Mouse (Mus musculus) lung, adult 2 months (tissue): ENCODE measurements around the gene Pts. TPM values are rescaled to one million over a fixed set of nuclear protein-coding genes. Genes with fewer than 3 reads are reported as not detected.

Source experiments
- DNase-seq: peaks from one replicate; pipeline ENCODE4 v3.0.0; 2022
- H3K4me1 ChIP-seq: fragments of 200-500 bp; 2 replicates; pipeline ENCODE4 v1.6.1; 2011; ENCODE audit warnings: low read length; ENCODE audit not compliant: control insufficient read depth, insufficient read depth
- H3K4me3 ChIP-seq: fragments of 200-500 bp; replicated peaks from 2 replicates; pipeline ENCODE3; 2011; ENCODE audit warnings: low read depth, mild to moderate bottlenecking, control low read depth, low read length; ENCODE audit errors: extremely low read depth
- CTCF ChIP-seq: fragments of 200-500 bp; IDR thresholded peaks from 2 replicates; pipeline ENCODE4 v1.5.1; 2011; ENCODE audit warnings: mild to moderate bottlenecking, low read length, control low read depth; ENCODE audit not compliant: insufficient read depth
- POLR2A ChIP-seq: fragments of 200-500 bp; IDR thresholded peaks from 2 replicates; pipeline ENCODE4 v1.6.1; 2011; ENCODE audit warnings: low read depth, mild to moderate bottlenecking, control low read depth, low read length, borderline replicate concordance; ENCODE audit errors: extremely low read depth
- WGBS: fragments of 180-500 bp; shearing (Covaris S2); methylation state at CpG from one replicate; pipeline ENCODE4 v1.1.7; 2018; 5-methylcytosine and 5-hydroxymethylcytosine counted together
- polyA plus RNA-seq: library from polyadenylated mRNA; depleted of rRNA; stranded (reverse); fragments of >200 nt; gene quantifications from 2 replicates; pipeline ENCODE4 v1.2.3, GENCODE M21; 2012

Pts gene
- polyA plus RNA-seq, 1 experiment = 33.1 TPM

DNA sequence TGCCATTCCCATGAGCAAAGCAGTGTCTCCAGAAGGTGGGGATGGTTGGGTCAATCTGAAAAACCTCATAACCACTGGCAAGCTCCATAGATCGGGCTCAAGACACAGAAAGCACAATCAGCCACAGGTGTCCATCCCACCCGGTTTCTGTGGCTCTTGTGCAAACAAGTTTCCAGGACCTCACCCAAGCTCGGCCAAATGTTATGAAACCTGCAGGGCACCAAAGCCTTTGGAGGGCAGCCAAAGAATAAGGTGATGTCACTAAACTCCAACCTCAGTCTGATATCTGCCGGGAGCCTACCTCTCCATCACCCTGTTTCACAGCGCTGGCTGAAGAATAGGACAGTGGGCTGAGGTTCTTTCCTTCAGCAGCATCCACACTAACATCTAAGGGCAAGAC, 7.4 kb upstream of the Pts start:
- 55% methylated on average over 5 of the region's 5 CpGs for WGBS
- DNase-seq = no peak
- Histone ChIP-seq H3K4me3 (no peak overlapping the region), H3K4me1 (no peaks in the 10 kb centered on the region)
- no peak for TF ChIP-seq POLR2A
- no peak for TF ChIP-seq CTCF

DNA sequence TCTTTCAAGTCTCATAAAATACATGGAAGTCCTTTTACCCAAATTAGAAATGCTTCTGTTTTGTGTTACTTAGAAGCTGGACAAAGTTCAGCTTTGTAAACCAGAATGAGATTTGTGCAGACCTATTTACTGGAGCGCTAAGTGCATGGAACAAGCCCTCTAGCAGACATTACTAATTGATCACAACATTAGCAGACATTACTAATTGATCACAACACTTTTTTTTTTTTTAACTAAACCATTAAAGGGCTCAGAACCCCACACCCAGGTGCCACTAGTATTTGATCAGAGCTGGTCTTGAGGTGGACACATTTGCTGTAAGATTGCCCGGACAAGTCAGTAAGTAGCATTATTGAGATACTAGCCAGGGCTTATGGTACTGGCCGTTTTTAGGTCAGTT, 5.3 kb upstream of the Pts start:
- TF ChIP-seq CTCF (no peak), POLR2A (no peak)
- DNase-seq = no peak
- 71% methylated on average over 3 of the region's 3 CpGs for WGBS
- Histone ChIP-seq H3K4me3 (no peak overlapping the region), H3K4me1 (no peaks in the 10 kb centered on the region)

DNA sequence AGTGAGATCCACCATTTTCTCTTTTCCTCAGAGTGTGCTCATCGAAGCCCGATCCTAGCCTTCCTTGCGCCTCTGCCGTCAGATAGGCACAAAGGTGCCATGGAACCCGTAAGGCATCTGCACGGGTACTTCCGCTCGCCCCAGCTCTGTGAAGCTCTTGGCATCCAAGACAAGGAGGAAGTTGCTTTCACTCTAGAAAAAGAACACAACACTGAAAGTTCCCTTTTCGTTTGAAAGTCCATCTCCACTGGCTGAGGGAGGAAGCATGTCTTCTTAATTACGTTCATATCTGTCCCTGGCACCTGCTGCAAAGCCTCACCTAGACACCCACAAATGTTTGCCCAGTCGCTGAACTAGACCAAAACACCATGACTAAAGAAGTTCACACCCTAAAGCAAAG, 4.8 kb upstream of the Pts start:
- no peak for DNase-seq
- Histone ChIP-seq H3K4me3 (no peak overlapping the region), H3K4me1 (no peaks in the 10 kb centered on the region)
- 63% methylated on average over 11 of the region's 11 CpGs for WGBS
- TF ChIP-seq POLR2A (no peak), CTCF (no peak)

- no peak for TF ChIP-seq POLR2A
- no peak for TF ChIP-seq CTCF
- Histone ChIP-seq H3K4me1 (peaks cover 4% of the 10 kb centered on the region; the same call in 1 of the 2 replicates), H3K4me3 (no peak overlapping the region)
- 16% methylated on average over 2 of the region's 2 CpGs for WGBS
- DNase-seq = no peak
These were observed 2.4 kb upstream of the Pts start for GRCm38 (mm10) chr9:50530890-50531289.

DNA sequence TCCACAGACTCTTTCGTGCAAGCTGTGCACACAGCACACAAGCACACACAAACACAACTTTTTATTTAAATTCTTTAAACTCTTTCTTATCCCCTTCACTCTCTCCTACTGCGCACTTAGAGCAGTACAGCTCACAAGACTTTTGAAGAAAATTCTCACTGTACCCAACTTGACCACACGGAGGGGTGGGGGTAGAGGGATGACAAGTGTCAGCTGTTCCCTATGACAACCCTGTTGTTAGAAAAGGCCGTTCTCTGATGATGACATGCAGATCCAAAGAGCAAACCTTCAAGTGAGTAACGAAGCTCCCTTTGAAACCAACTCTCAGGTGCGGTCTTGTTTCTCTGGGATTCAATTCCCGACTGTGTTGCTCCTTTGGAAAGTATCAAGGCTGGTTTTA, 664 bp downstream of the Pts start:
- peak overlapping the region; percentile 99 for H3K4me3 ChIP-seq
- DNase-seq = no peak
- H3K4me1 ChIP-seq = peaks cover 4% of the 10 kb centered on the region; the same call in 1 of the 2 replicates
- TF ChIP-seq POLR2A (no peak), CTCF (no peak)
- WGBS = 27% methylated on average over 7 of the region's 7 CpGs

- DNase-seq = no peak
- TF ChIP-seq CTCF (no peak), POLR2A (no peak)
- 81% methylated on average over 5 of the region's 5 CpGs for WGBS
- Histone ChIP-seq H3K4me3 (no peak overlapping the region), H3K4me1 (peaks cover 4% of the 10 kb centered on the region; the same call in 1 of the 2 replicates)
These were observed 2.9 kb downstream of the Pts start for GRCm38 (mm10) chr9:50525585-50525984.

GRCm38 (mm10) chr9:50524936-50525335, 3.6 kb downstream of the Pts start:
- TF ChIP-seq CTCF (no peak), POLR2A (no peak)
- no peak for DNase-seq
- 84% methylated on average over 5 of the region's 5 CpGs for WGBS
- H3K4me3 ChIP-seq = no peak overlapping the region
- H3K4me1 ChIP-seq = peaks cover 4% of the 10 kb centered on the region; the same call in 1 of the 2 replicates

- DNase-seq = no peak
- Histone ChIP-seq H3K4me3 (no peak overlapping the region), H3K4me1 (peaks cover under 1% of the 10 kb centered on the region; the same call in 1 of the 2 replicates)
- 69% methylated on average over 5 of the region's 5 CpGs for whole genome bisulfite sequencing
- no peak for TF ChIP-seq POLR2A
- TF ChIP-seq CTCF = no peak
These were observed 6.0 kb downstream of the Pts start for GRCm38 (mm10) chr9:50522574-50522973.

DNA sequence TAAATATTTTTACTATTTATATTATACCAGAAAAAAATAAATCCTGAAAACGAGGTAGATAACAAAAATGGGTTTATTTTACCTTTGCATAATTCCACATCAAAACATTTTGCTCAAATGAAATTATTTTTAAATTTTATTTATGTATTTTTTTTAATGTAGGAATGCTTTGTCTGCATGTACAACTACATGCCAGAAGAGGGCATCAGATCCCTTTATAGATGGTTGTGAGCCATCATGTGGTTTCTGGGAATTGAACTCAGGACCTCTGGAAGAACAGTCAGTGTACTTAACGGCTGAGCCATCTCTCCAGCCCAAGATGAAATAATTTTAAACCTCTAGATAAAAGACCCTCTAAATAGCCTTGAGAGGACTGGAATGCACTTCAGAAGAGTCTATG, 7.0 kb downstream of the Pts start:
- TF ChIP-seq POLR2A (no peak), CTCF (no peak)
- Histone ChIP-seq H3K4me1 (no peaks in the 10 kb centered on the region), H3K4me3 (no peak overlapping the region)
- DNase-seq = no peak
- 42% methylated on average over 2 of the region's 2 CpGs for WGBS

DNA sequence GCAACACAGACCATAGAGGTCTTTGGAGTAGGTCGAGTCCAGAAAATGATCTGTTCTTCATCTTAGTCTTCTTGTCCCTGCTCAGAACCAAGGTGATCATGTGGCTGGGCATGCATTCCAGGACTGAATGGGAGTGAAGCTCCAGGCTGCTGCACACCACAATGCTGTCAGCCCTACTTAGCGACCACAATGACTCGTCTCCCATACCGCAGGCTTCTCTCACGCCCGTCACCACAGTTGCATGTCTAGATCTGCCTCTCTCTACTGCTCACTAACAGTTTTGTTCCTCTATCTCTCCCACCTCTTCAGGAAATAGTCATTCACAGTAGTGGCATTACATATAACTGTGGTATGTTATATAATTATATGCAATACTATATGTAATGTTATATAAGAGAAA, 7.8 kb downstream of the Pts start:
- no peak for DNase-seq

More for the DNA sequence above, 7.8 kb downstream of the Pts start:
- no peak for TF ChIP-seq POLR2A
- no peak for TF ChIP-seq CTCF
- H3K4me1 ChIP-seq = no peaks in the 10 kb centered on the region
- 76% methylated on average over 6 of the region's 6 CpGs for WGBS
- no peak overlapping the region for H3K4me3 ChIP-seq
